Mouse (Mus musculus): ENCODE measurements around the gene Gm45716. TPM values are rescaled to one million over a fixed set of nuclear protein-coding genes. Genes with fewer than 3 reads are reported as not detected.
"Not testable (repeated sequence)": the region's sequence is repeated elsewhere in the genome, so short reads cannot be mapped to it uniquely, and the experiment has no call there.

Gene Gm45716
- total RNA-seq, 2 experiments from 2014 or later, result 4.0 to 4.8 TPM

GRCm38 (mm10) chr11:90270132-90270877 lies 82.8 kb downstream of the Gm45716 start:
- intact Hi-C loops (cut with DNase I), result no loop called here
- DNase-seq (ENCODE audit: low spot score in 2 of 2), result no peak

GRCm38 (mm10) chr11:90274187-90274586 lies 86.7 kb downstream of the Gm45716 start:
- DNase-seq (ENCODE audit: low spot score in 2 of 2), result no peak
- intact Hi-C loops (cut with DNase I), result no loop called here

- intact Hi-C loops (cut with DNase I), result no loop called here
- no peak for DNase-seq (ENCODE audit: low spot score in 2 of 2)
Measured at GRCm38 (mm10) chr11:90275663-90276062, 88.2 kb downstream of the Gm45716 start.

GRCm38 (mm10) chr11:90276150-90276549 lies 88.7 kb downstream of the Gm45716 start:
- intact Hi-C loops (cut with DNase I), result no loop called here
- no peak for DNase-seq (ENCODE audit: low spot score in 2 of 2)

- intact Hi-C loops (cut with DNase I), result no loop called here
- no peak for DNase-seq (ENCODE audit: low spot score in 2 of 2)
Measured at GRCm38 (mm10) chr11:90276561-90276960, 89.1 kb downstream of the Gm45716 start.

GRCm38 (mm10) chr11:90280069-90280468 lies 92.6 kb downstream of the Gm45716 start:
- intact Hi-C loops (cut with DNase I), result no loop called here
- no peak for DNase-seq (ENCODE audit: low spot score in 2 of 2)

GRCm38 (mm10) chr11:90281943-90282342 lies 94.5 kb downstream of the Gm45716 start:
- intact Hi-C loops (cut with DNase I), result loop anchor here (2.0 kb wide), 1 partner anchor 33 kb away; the partner anchor contains the start of gene Mmd
- not testable (repeated sequence) for DNase-seq (ENCODE audit: low spot score in 2 of 2)

- DNase-seq (ENCODE audit: low spot score in 2 of 2), result no peak
- intact Hi-C loops (cut with DNase I), result loop anchor here (1.0 to 2.0 kb wide), 2 partner anchors 28 to 34 kb away; partner anchors contain the start of gene Mmd
Measured at GRCm38 (mm10) chr11:90283159-90283558, 95.7 kb downstream of the Gm45716 start.

- peak; percentile 60 to 89 for DNase-seq (ENCODE audit: low spot score in 2 of 2)
- intact Hi-C loops (cut with DNase I), result loop anchor here (1.0 to 2.0 kb wide), 2 partner anchors 28 to 35 kb away; partner anchors contain the start of gene Mmd
Measured at GRCm38 (mm10) chr11:90283601-90284000, 96.1 kb downstream of the Gm45716 start.

GRCm38 (mm10) chr11:90284079-90284478 lies 96.6 kb downstream of the Gm45716 start:
- intact Hi-C loops (cut with DNase I), result no loop called here
- peak in 1 of 2 experiments; percentile 47 for DNase-seq (ENCODE audit: low spot score in 2 of 2)

- intact Hi-C loops (cut with DNase I), result no loop called here
- DNase-seq (ENCODE audit: low spot score in 2 of 2), result no peak
Measured at GRCm38 (mm10) chr11:90284623-90285022, 97.1 kb downstream of the Gm45716 start.

GRCm38 (mm10) chr11:90286550-90287154 lies 99.2 kb downstream of the Gm45716 start:
- intact Hi-C loops (cut with DNase I), result no loop called here
- DNase-seq (ENCODE audit: low spot score in 2 of 2), result no peak

GRCm38 (mm10) chr11:90291156-90291555 lies 103.7 kb downstream of the Gm45716 start:
- intact Hi-C loops (cut with DNase I), result no loop called here
- no peak for DNase-seq (ENCODE audit: low spot score in 2 of 2)

GRCm38 (mm10) chr11:90292766-90293165 lies 105.3 kb downstream of the Gm45716 start:
- no peak for DNase-seq (ENCODE audit: low spot score in 2 of 2)
- intact Hi-C loops (cut with DNase I), result no loop called here

- DNase-seq (ENCODE audit: low spot score in 2 of 2), result no peak
- intact Hi-C loops (cut with DNase I), result no loop called here
Measured at GRCm38 (mm10) chr11:90294622-90295021, 107.1 kb downstream of the Gm45716 start.

Other genes starting within 250 kb of the Gm45716 start
- gene Pctp, start 184.8 kb upstream of the Gm45716 start, total RNA-seq (2021), result 1 to 10 TPM in 1 of 2 experiments, under 1 TPM in 1; 0.94 to 1.1 TPM
- gene Tmem100, start 157.3 kb upstream of the Gm45716 start, total RNA-seq (2021), result 10 to 100 TPM; 19.2 to 19.7 TPM
- gene Mmd, start 61.8 kb downstream of the Gm45716 start, total RNA-seq (2021), result 100 to 1,000 TPM; 227 to 240 TPM
- gene Hlf, start 203.2 kb downstream of the Gm45716 start, total RNA-seq (2021), result 100 to 1,000 TPM; 112 to 117 TPM

Measured in left cerebral cortex, postnatal 25 days (tissue).